Mouse (Mus musculus) testis, adult 2 months (tissue): ENCODE data around the gene Rhob.

Experiments used
- CTCF ChIP-seq: fragments of 200-500 bp; IDR thresholded peaks from 2 replicates; pipeline ENCODE4 v1.5.1; 2012; ENCODE audit warnings: low read depth, mild to moderate bottlenecking, inconsistent platforms, low read length, moderate library complexity; ENCODE audit not compliant: control insufficient read depth, insufficient read depth, insufficient replicate concordance
- POLR2A ChIP-seq: fragments of 200-500 bp; IDR thresholded peaks from 2 replicates; pipeline ENCODE4 v1.6.1; 2012; ENCODE audit warnings: low read depth, mild to moderate bottlenecking, inconsistent platforms, low read length, moderate library complexity; ENCODE audit not compliant: control insufficient read depth

DNA sequence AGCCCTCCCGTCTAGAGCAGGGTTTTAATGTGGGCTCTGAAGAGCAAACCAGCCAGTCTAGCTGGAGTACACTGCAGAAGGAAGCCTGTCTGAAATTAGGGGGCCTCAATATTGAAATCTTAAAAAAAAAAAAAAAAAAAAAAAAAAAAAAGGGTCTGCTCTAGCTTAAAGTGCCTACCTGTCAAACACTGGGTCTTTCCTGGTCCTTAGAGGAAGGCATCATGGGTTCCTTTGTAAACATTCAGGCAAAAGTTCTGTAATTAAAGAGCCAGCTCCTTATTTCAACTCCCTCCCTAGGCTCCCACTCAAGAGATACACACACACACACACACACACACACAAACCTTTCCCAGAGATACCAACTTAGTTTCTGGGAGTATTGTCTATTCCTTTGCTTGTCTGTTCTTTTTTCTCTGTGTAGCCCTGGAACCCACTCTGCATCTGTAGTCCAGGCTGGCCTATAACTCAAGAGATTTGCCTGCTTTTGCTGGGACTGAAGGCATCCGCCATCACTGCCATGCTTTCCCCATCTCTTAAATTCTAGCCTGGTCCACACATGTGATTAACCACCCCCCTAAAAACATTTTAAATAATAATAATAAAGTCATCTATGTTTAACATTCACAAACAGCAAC, 3.0 kb downstream of the Rhob start:
- TF ChIP-seq CTCF (no peak), POLR2A (no peak)
